Mouse (Mus musculus) T-cell, adult 66 days (primary cell): ENCODE results near the gene Tmprss5. TPM values are rescaled to one million over a fixed set of nuclear protein-coding genes. Genes with fewer than 3 reads are reported as not detected.

Experiments
- total RNA-seq, 2 experiments: library from RNA; stranded (reverse); gene quantifications; 3 replicates in 1 of 2; 4 replicates in 1 of 2; pipeline ENCODE4 v1.2.4; 2023

The Tmprss5 gene
- not detected for total RNA-seq

GRCm38 (mm10) chr9:49081107-49081506 lies at the start of gene Tmprss5:
Gene Tmprss5 (plus strand): TSS chr9:49081260.

GRCm38 (mm10) chr9:49055333-49056205 lies 25.5 kb upstream of the Tmprss5 start, which contains the start of gene Zw10:
Gene Zw10 (plus strand): TSS chr9:49055613.

Other genes starting within 250 kb of the Tmprss5 start
- gene Zbtb16, start 245.0 kb upstream of the Tmprss5 start, total RNA-seq = 10 to 100 TPM; 13.2 to 22.0 TPM
- not detected for gene Htr3a, start 170.2 kb upstream of the Tmprss5 start, total RNA-seq
- gene Htr3b, start 116.3 kb upstream of the Tmprss5 start, total RNA-seq = not detected
- 100 to 1,000 TPM; 168 to 198 TPM for gene Usp28, start 95.9 kb upstream of the Tmprss5 start, total RNA-seq
- 10 to 100 TPM; 46.8 to 47.6 TPM for gene Zw10, start 25.6 kb upstream of the Tmprss5 start, total RNA-seq
- gene Gm4894, start 169.3 kb downstream of the Tmprss5 start, total RNA-seq = not detected